Mouse (Mus musculus) frontal cortex, postnatal 14 days (tissue): ENCODE results near the gene Fv1.

Experiments
- DNase-seq, 2 experiments: peaks; one replicate each; pipeline ENCODE4 v3.0.0; 2022; ENCODE audit warnings: low spot score in 2 of 2

Gene Fv1

GRCm38 (mm10) chr4:147884138-147884537 is 15.4 kb downstream of the Fv1 start:
- DNase-seq, result no peak

GRCm38 (mm10) chr4:147886158-147886557 is 17.4 kb downstream of the Fv1 start:
- DNase-seq, result no peak

DNA sequence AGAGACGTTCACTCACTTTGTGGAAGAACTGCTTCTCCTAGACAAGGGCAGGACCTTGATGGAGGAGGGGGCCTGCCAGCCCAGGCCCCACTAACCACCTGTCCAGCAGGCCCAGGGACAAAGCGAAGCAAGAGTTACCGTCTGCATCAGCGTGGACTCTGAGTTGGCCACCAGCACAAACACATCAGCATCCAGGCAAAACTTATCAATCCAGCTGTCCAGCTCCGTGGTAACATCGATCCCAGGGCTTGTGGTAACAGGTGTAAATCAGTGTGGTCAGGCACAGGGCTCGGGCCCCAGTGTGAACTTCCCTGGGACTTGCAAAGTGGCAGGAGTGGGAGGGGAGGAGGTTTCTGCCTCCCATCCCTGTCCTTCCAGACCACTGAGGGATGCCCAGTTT is 18.5 kb downstream of the Fv1 start:
- DNase-seq, result no peak

DNA sequence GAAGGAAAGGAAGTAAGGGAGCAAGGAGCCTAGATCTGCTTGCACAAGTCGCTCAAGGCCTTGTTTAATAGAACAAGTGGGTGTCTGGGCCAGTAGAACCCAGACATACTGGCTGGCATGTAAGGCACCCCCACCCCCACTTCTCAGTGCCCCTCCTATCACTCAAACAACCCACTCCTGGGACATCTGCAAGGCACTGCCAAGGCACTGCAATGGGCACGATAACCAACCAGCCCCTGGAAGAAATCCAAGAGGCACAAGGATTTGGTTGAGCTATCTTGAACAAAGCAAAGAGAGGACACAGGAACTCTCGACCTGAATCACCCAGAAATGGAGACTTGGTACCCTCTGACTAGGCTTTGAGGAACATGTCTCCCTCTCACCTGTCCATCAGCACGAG is 19.5 kb downstream of the Fv1 start:
- no peak for DNase-seq

DNA sequence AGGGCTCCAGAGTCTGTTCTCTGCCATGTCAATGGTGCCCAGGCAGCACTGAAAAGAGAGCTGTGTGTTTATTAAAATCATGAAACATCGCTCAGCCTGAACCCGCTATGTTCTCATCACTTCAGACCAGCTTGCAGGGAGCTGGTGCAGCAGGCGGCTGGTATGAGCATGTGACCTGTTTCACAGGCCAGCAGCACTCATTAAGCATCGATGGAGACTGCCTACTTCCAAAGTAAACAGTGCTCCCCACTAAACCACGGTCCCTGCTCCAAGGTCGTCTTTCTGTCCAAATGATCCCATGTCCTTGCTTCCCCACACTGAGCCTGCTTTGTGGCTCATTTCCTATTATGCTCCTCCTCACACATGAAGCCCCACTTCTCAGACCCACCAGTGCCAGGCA is 21.6 kb downstream of the Fv1 start:
- no peak for DNase-seq

DNA sequence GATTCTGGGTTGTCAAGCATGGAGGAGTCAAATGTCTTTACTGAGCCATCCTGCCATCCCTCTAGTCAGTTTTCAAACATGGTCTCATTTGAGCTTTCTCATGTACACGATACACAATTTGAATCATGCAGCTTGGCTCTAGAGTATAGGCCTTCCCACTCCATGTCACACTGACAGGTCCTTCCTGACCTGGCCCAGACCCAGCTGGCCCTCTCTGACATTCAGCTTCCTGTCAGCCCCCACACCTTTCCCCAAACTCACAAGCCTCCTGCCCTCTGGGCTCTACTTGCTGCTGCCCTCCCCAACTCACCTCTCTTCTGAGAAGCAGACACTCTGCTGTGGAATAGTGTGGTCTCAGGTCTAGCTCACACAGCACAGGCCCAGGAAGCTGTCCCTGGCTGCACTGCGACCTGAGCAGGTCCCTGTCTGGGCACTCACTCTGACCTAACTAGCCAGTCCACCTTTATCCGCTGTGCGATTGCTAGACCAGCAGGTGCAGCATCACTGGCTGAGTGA is 27.1 kb downstream of the Fv1 start:
- DNase-seq, result no peak

GRCm38 (mm10) chr4:147896411-147896810 is 27.6 kb downstream of the Fv1 start:
- no peak for DNase-seq

DNA sequence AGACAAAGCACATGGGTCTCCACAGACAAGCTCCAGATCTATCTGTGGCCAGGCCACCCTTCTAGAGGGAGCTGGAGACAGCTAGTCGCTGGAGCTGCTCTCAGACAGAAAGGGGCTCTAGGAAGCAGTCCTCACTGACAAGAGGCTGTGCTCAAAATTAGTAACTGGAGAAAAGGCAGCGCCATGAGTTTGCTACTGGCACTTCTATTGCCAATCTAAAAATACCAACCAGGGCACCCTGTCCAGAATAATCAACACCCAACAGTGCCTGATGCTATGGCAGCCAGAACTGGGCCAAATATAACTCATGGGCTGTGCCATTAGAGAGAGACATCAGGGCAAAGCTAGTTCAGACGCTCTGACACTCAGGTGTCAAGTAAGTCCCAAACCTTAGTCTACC is 28.6 kb downstream of the Fv1 start:
- no peak for DNase-seq

GRCm38 (mm10) chr4:147900452-147900851 is 31.7 kb downstream of the Fv1 start:
- DNase-seq, result no peak

DNA sequence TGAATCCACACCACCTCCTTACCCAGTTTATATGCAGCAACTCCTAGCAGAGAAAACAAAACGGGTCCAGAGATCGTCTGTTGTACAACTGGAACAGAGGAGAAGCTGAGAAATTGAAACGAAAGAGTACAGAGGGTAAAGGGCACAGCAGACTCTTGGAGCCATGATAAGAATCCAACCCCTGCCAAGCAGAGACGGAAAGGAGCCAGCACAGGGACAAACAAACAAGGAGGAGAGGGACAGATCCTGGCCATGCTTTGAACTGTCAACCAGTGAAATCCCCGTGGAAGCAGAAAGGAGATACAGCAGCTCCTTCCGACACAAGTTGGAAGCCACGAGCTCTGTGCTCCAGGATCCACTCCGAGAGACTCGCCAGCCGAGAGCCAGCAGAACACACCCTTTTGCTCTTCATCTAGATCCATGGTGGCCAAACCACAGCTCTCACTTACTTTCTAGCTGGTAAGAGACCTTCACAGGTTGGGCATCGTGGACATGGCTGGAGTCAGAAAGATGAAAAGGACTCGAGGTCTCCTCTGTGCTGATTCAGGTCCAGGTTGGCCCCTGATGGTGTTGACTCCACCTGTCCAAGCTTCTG is 34.2 kb downstream of the Fv1 start:
- DNase-seq, result no peak

GRCm38 (mm10) chr4:147903601-147904000 is 34.8 kb downstream of the Fv1 start:
- no peak for DNase-seq

GRCm38 (mm10) chr4:147904313-147905089 is 35.7 kb downstream of the Fv1 start, which contains the start of gene Mfn2:
Gene Mfn2 (minus strand): TSS chr4:147904704.
- peak; percentile 84 to 86 for DNase-seq

DNA sequence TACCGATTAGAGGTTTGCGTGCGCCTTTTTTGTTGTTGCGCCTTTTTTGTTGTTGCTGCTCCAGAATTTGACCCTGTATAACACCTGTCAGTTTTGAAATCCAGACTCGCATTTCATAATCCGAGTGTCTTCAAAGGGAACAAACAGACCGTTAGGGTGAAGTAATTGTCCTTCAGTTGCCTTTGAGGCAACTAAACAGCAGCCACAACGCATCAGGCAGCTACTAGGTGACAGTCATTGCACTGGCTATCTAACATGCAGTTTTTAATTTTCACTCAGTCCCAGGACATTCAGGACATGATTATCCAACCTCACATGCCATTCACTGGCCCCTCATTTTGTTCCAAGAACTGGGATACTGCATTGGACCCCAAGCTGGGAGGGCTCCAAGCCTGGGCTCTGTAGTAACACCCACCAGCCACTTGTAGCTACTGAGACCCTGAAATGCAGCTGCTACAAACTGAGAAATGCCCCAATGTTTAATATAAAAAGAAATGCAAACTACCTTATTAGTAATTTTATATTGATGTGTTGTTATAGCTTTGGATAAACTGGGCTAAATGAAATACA is 36.4 kb downstream of the Fv1 start:
- DNase-seq, result no peak

- DNase-seq, result no peak
These were observed 37.5 kb downstream of the Fv1 start for GRCm38 (mm10) chr4:147906230-147906629.

DNA sequence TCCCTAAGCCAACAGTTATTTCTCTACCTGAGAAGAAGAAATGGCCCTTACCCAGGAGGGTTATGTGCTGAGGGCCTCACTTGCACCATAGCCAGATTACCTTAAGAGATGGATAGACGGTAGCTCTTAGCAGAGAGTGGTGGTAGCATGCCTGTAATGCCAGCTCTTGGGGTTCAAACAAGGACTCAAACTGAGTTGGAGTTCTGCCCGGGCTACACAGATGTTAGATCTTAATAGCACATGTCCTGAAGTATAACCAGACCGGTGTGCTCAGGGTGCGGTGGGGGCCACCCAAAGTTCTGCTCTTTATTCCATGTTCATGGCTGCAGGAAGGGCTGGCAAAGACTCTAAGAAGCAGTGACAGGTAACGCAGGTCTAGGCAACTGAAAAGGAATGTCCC is 40.7 kb downstream of the Fv1 start:
- no peak for DNase-seq

- DNase-seq, result no peak
These were observed 49.8 kb downstream of the Fv1 start for GRCm38 (mm10) chr4:147918459-147919121.
